Mouse (Mus musculus) CH12.LX (cell line): ENCODE data around the gene Lmtk2. TPM values are rescaled to one million over a fixed set of nuclear protein-coding genes. Genes with fewer than 3 reads are reported as not detected.

ENCODE experiments used
- DNase-seq: peaks from one replicate; pipeline ENCODE4 v3.0.0-alpha.2; 2013; ENCODE audit errors: extremely low read depth
- H3K27ac ChIP-seq: 2 replicates; pipeline ENCODE4 v1.5.1; 2012; ENCODE audit warnings: low read depth, mild to moderate bottlenecking, control low read depth, moderate library complexity; ENCODE audit not compliant: insufficient read depth
- H3K27me3 ChIP-seq: replicated peaks from 2 replicates; pipeline ENCODE3; 2012; ENCODE audit warnings: inconsistent platforms
- H3K36me3 ChIP-seq, 2 experiments: replicated peaks in 1 of 2; 2 replicates each; pipeline versions ENCODE3 to v1.6.1; 2012; ENCODE audit warnings: inconsistent platforms in 1 of 2, low read length in 1 of 2, mild to moderate bottlenecking in 1 of 2, mixed read lengths in 1 of 2, moderate library complexity in 1 of 2; ENCODE audit not compliant: control insufficient read depth in 1 of 2, insufficient read depth in 1 of 2
- H3K4me1 ChIP-seq, 2 experiments: 2 replicates each; pipeline ENCODE4 v1.6.1; 2012; ENCODE audit warnings: inconsistent platforms in 1 of 2, moderate library complexity in 1 of 2; ENCODE audit not compliant: insufficient read depth in 2 of 2, control insufficient read depth in 1 of 2
- H3K4me2 ChIP-seq: 2 replicates; pipeline ENCODE4 v1.6.1; 2012; ENCODE audit warnings: low read depth, mild to moderate bottlenecking, control low read depth; ENCODE audit not compliant: poor library complexity, insufficient read depth, severe bottlenecking
- H3K4me3 ChIP-seq, 3 experiments: fragments of 150-350 bp in 1 of 3; sonication (generic) in 1 of 3; replicated peaks in 1 of 3; 2 replicates each; pipeline versions ENCODE3 to v1.5.1; 2011 to 2012; ENCODE audit warnings: low read depth in 2 of 3, low read length in 2 of 3, mild to moderate bottlenecking in 2 of 3, moderate library complexity in 2 of 3, control low read depth in 1 of 3, improper control_type of control experiment in 1 of 3, inconsistent platforms in 1 of 3, mixed read lengths in 1 of 3; ENCODE audit not compliant: poor library complexity in 1 of 3
- H3K79me2 ChIP-seq: replicated peaks from 2 replicates; pipeline ENCODE4 v1.6.1; 2012; ENCODE audit warnings: mild to moderate bottlenecking, moderate library complexity; ENCODE audit not compliant: control insufficient read depth, poor library complexity, insufficient read depth, severe bottlenecking; ENCODE audit errors: extremely low read depth
- H3K9ac ChIP-seq: 2 replicates; pipeline ENCODE4 v1.6.1; 2012; ENCODE audit warnings: low read depth, mild to moderate bottlenecking, control low read depth, moderate library complexity; ENCODE audit not compliant: insufficient read depth
- H3K9me3 ChIP-seq: replicated peaks from 2 replicates; pipeline ENCODE3; 2012; ENCODE audit warnings: low read length, inconsistent platforms, mixed read lengths
- BHLHE40 ChIP-seq: IDR thresholded peaks from 2 replicates; pipeline ENCODE4 v1.6.1; 2011; ENCODE audit warnings: mild to moderate bottlenecking, low read depth, low read length, improper control_type of control experiment
- CHD1 ChIP-seq: IDR thresholded peaks from 2 replicates; pipeline ENCODE4 v1.6.1; 2012; ENCODE audit warnings: low read depth, low read length, improper control_type of control experiment, inconsistent platforms
- CHD2 ChIP-seq: IDR thresholded peaks from 2 replicates; pipeline ENCODE4 v1.6.1; 2011; ENCODE audit warnings: low read length, improper control_type of control experiment
- E2F4 ChIP-seq: IDR thresholded peaks from 2 replicates; pipeline ENCODE4 v1.6.1; 2011; ENCODE audit warnings: low read depth, low read length, improper control_type of control experiment; ENCODE audit not compliant: insufficient replicate concordance
- ELF1 ChIP-seq: IDR thresholded peaks from 2 replicates; pipeline ENCODE4 v1.6.1; 2014; ENCODE audit warnings: low read depth, mild to moderate bottlenecking, inconsistent platforms, low read length, improper control_type of control experiment
- EP300 ChIP-seq: IDR thresholded peaks from 2 replicates; pipeline ENCODE4 v1.6.1; 2011; ENCODE audit warnings: low read length, improper control_type of control experiment
- ETS1 ChIP-seq: conservative IDR thresholded peaks from 2 replicates; pipeline ENCODE4 v1.6.1; 2012; ENCODE audit warnings: low read depth, mild to moderate bottlenecking, inconsistent platforms, low read length, improper control_type of control experiment, moderate library complexity
- HCFC1 ChIP-seq: IDR thresholded peaks from 2 replicates; pipeline ENCODE4 v1.6.1; 2012; ENCODE audit warnings: low read depth, mild to moderate bottlenecking, inconsistent platforms, low read length, improper control_type of control experiment
- IRF4 ChIP-seq: IDR thresholded peaks from 2 replicates; pipeline ENCODE4 v1.6.1; 2014; ENCODE audit warnings: low read depth, mild to moderate bottlenecking, inconsistent platforms, low read length, improper control_type of control experiment
- JUN ChIP-seq: IDR thresholded peaks from 2 replicates; pipeline ENCODE4 v1.6.1; 2011; ENCODE audit warnings: low read depth, mild to moderate bottlenecking, low read length, improper control_type of control experiment, moderate library complexity; ENCODE audit not compliant: insufficient read depth
- JUND ChIP-seq: conservative IDR thresholded peaks from 2 replicates; pipeline ENCODE4 v1.6.1; 2011; ENCODE audit warnings: low read depth, low read length, improper control_type of control experiment
- MAX ChIP-seq: IDR thresholded peaks from 2 replicates; pipeline ENCODE4 v1.6.1; 2011; ENCODE audit warnings: low read length, improper control_type of control experiment
- MAZ ChIP-seq: IDR thresholded peaks from 2 replicates; pipeline ENCODE4 v1.6.1; 2012; ENCODE audit warnings: low read depth, mild to moderate bottlenecking, inconsistent platforms, low read length, improper control_type of control experiment, moderate library complexity
- MXI1 ChIP-seq: IDR thresholded peaks from 2 replicates; pipeline ENCODE4 v1.6.1; 2011; ENCODE audit warnings: mild to moderate bottlenecking, low read depth, low read length, improper control_type of control experiment
- MYC ChIP-seq: IDR thresholded peaks from 2 replicates; pipeline ENCODE4 v1.6.1; 2011; ENCODE audit warnings: low read depth, mild to moderate bottlenecking, improper control_type of control experiment, low read length
- NELFE ChIP-seq: IDR thresholded peaks from 2 replicates; pipeline ENCODE4 v1.6.1; 2011; ENCODE audit warnings: low read depth, low read length, improper control_type of control experiment
- NRF1 ChIP-seq: IDR thresholded peaks from 2 replicates; pipeline ENCODE4 v1.6.1; 2014; ENCODE audit warnings: low read depth, mild to moderate bottlenecking, inconsistent platforms, low read length, improper control_type of control experiment, moderate library complexity
- PAX5 ChIP-seq: IDR thresholded peaks from 2 replicates; pipeline ENCODE4 v1.6.1; 2012; ENCODE audit warnings: low read length, inconsistent platforms, mixed read lengths
- POLR2A ChIP-seq: IDR thresholded peaks from 2 replicates; pipeline ENCODE4 v1.6.1; 2011; ENCODE audit warnings: low read depth, mild to moderate bottlenecking, improper control_type of control experiment, low read length
- POLR2AphosphoS2 ChIP-seq: IDR thresholded peaks from 2 replicates; pipeline ENCODE4 v1.6.1; 2011; ENCODE audit warnings: low read depth, low read length, improper control_type of control experiment
- RAD21 ChIP-seq: IDR thresholded peaks from 2 replicates; pipeline ENCODE4 v1.6.1; 2011; ENCODE audit warnings: low read depth, mild to moderate bottlenecking, low read length, improper control_type of control experiment, moderate library complexity
- SIN3A ChIP-seq: IDR thresholded peaks from 2 replicates; pipeline ENCODE4 v1.6.1; 2012; ENCODE audit warnings: low read length, improper control_type of control experiment, inconsistent platforms
- SMC3 ChIP-seq: IDR thresholded peaks from 2 replicates; pipeline ENCODE4 v1.6.1; 2011; ENCODE audit warnings: low read depth, low read length, improper control_type of control experiment
- TBP ChIP-seq: conservative IDR thresholded peaks from 2 replicates; pipeline ENCODE4 v1.6.1; 2011; ENCODE audit warnings: low read depth, low read length, improper control_type of control experiment
- TCF12 ChIP-seq: IDR thresholded peaks from 2 replicates; pipeline ENCODE4 v1.6.1; 2014; ENCODE audit warnings: low read depth, mild to moderate bottlenecking, inconsistent platforms, low read length, improper control_type of control experiment
- UBTF ChIP-seq: IDR thresholded peaks from 2 replicates; pipeline ENCODE4 v1.6.1; 2012; ENCODE audit warnings: low read depth, mild to moderate bottlenecking, inconsistent platforms, low read length, improper control_type of control experiment, moderate library complexity
- USF1 ChIP-seq: IDR thresholded peaks from 2 replicates; pipeline ENCODE4 v1.6.1; 2014; ENCODE audit warnings: low read depth, mild to moderate bottlenecking, inconsistent platforms, low read length, improper control_type of control experiment
- ZKSCAN1 ChIP-seq: IDR thresholded peaks from 2 replicates; pipeline ENCODE4 v1.6.1; 2012; ENCODE audit warnings: low read depth, inconsistent platforms, low read length, improper control_type of control experiment, borderline replicate concordance
- ZMIZ1 ChIP-seq: IDR thresholded peaks from 2 replicates; pipeline ENCODE4 v1.6.1; 2012; ENCODE audit warnings: low read depth, mild to moderate bottlenecking, inconsistent platforms, low read length, improper control_type of control experiment
- ZNF384 ChIP-seq: IDR thresholded peaks from 2 replicates; pipeline ENCODE4 v1.6.1; 2012; ENCODE audit warnings: low read depth, low read length, improper control_type of control experiment, inconsistent platforms
- dilution Hi-C: fragments of 300-500 bp; cut with MboI; formaldehyde crosslinking; loops from 2 replicates; pipeline ENCODE4 v1.14.3; 2020; ENCODE audit warnings: low sequenced_read_pairs; ENCODE audit not compliant: extremely low pct_unique_long_range_greater_than_20kb, extremely low pct_ligation_motif_present
- in situ Hi-C: fragments of 300-500 bp; cut with MboI; formaldehyde crosslinking; loops from 3 replicates; pipeline ENCODE4 v1.14.3; 2019; ENCODE audit warnings: low sequenced_read_pairs, low pct_ligation_motif_present, low pct_unique_long_range_greater_than_20kb, mixed read lengths
- polyA plus RNA-seq: library from polyadenylated mRNA; unstranded; fragments of >175 nt; gene quantifications from 2 replicates; pipeline ENCODE4 v1.2.1, GENCODE M21; 2012; ENCODE audit warnings: low read depth; ENCODE audit not compliant: insufficient read length
- total RNA-seq, 2 experiments: library from RNA; depleted of rRNA; stranded (reverse); fragments of 300-350 nt in 1 of 2; fragments of >200 nt in 1 of 2; gene quantifications; 2 replicates each; pipeline ENCODE4 v1.2.3; 2012 to 2014

The Lmtk2 gene
- total and polyA plus RNA-seq, 3 experiments: 5.1 to 10.1 (median 5.7) TPM

- Histone ChIP-seq H3K27me3 (no peaks in the 10 kb centered on the region), H3K9me3 (no peaks in the 10 kb centered on the region), H3K79me2 (no peaks in the 10 kb centered on the region), H3K4me1 (peaks cover 24 to 50% of the 10 kb centered on the region in 2 experiments), H3K27ac (no peak within 1 kb of the TSS), H3K9ac (peak within 1 kb of the TSS; percentile 38; the same call in 1 of the 2 replicates), H3K4me3 (peak within 1 kb of the TSS; percentile 44 to 60 (median 50)), H3K36me3 (peaks cover 6 to 51% of the 10 kb centered on the region in 2 experiments), H3K4me2 (peak within 1 kb of the TSS; percentile 83)
- dilution Hi-C loops (no loop called here), in situ Hi-C loops (no loop called here)
- TF ChIP-seq TCF12 (peak; percentile 97), MYC (peak; percentile 74), ETS1 (peak; percentile 63), MAX (peak; percentile 78), USF1 (no peak; the same call in 1 of the 2 replicates), IRF4 (peak; percentile 77), BHLHE40 (peak; percentile 84), NELFE (peak; percentile 52; the same call in 1 of the 2 replicates), MXI1 (peak; percentile 93), POLR2A (peak; percentile 61), TBP (no peak), SIN3A (peak; percentile 52; the same call in 1 of the 2 replicates), MAZ (peak; percentile 82), EP300 (peak; percentile 46; the same call in 1 of the 2 replicates), ZKSCAN1 (no peak), CHD2 (0 out of 2 replicates have a peak, but pooled peaks have one; percentile 25), PAX5 (no peak), ZMIZ1 (0 out of 2 replicates have a peak, but pooled peaks have one; percentile 17), JUN (no peak)
- peak; percentile 84 for DNase-seq
These were observed 89.8 kb downstream of the Lmtk2 start, which contains the start of gene Bhlha15 for GRCm38 (mm10) chr5:144189950-144190583. TSS of gene Bhlha15 (plus strand) at chr5:144190286.

- TF ChIP-seq SMC3: no peak
- no peak for TF ChIP-seq NRF1
- TF ChIP-seq ELF1: no peak
- no peak for TF ChIP-seq UBTF
- no peak for TF ChIP-seq PAX5
- TF ChIP-seq MXI1: no peak
- no peak for TF ChIP-seq JUN
- TF ChIP-seq SIN3A: no peak
- TF ChIP-seq TBP: no peak
- no peak for TF ChIP-seq USF1
- TF ChIP-seq CHD1: no peak
- TF ChIP-seq ZKSCAN1: no peak
- TF ChIP-seq ZNF384: no peak
- TF ChIP-seq POLR2AphosphoS2: no peak
- no peak for TF ChIP-seq HCFC1
- no peak for TF ChIP-seq JUND
- TF ChIP-seq E2F4: no peak
- TF ChIP-seq RAD21: no peak
- no peak for TF ChIP-seq MAZ
- Histone ChIP-seq H3K36me3 (peaks cover under 1 to 47% of the 10 kb centered on the region in 2 experiments), H3K9ac (no peak overlapping the region), H3K79me2 (no peaks in the 10 kb centered on the region), H3K4me3 (peak overlapping the region; percentile 44 to 60 (median 50)), H3K27me3 (no peaks in the 10 kb centered on the region), H3K27ac (no peak overlapping the region), H3K4me2 (peak overlapping the region; percentile 83; the same call in 1 of the 2 replicates), H3K9me3 (no peaks in the 10 kb centered on the region), H3K4me1 (peaks cover 24 to 50% of the 10 kb centered on the region in 2 experiments)
- DNase-seq: no peak
- dilution Hi-C loops (no loop called here), in situ Hi-C loops (no loop called here)
These were observed 90.8 kb downstream of the Lmtk2 start for GRCm38 (mm10) chr5:144191026-144191425.
